ENCODE assay signal across 8 mouse cellular contexts in the genomic region with DNA sequence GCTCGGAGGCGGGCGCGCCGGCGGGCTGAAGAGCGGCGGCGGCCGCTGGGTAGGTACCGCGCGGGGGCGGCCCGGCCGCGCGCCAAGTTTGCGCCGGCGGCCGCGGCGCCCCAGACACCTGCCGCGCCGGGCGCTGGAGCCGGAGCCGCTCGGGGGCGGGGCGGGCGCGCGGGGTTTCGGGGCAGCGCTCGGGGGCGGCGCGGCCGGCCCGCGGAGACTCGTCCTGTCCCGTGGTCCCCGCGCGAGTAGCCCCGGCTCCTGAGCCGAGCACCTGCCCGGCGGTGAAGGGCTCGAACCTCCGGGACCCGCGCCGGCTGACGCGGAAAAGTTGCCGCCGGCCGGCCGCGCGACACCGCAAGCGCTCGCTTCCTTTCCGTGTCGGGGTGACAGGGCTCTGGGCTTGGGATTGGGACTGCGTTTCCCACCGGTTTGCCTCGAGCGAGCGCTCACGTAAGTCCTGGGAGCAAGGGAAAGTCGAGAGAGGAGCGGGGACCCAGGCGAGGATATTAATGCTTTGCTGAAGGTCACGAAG.
A peak's percentile ranks its signal among the peaks of the same experiment; 100 is the strongest.
DNase-seq lines count a peak whose midpoint lies in the region; ATAC-seq lines count a peak whose summit lies in the region.

No protein-coding gene starts in this region.

- H3K9ac ChIP-seq in embryonic facial prominence, embryonic 15.5 days: peak overlapping the region; percentile 51
- peak overlapping the region; percentile 61 for H3K9ac ChIP-seq in hindbrain, embryonic 15.5 days

- peaks cover 12% of the 10 kb centered on the region for H3K27me3 ChIP-seq in embryonic facial prominence, embryonic 15.5 days
- peaks cover 12% of the 10 kb centered on the region for H3K27me3 ChIP-seq in hindbrain, embryonic 15.5 days

- H3K4me3 ChIP-seq in embryonic facial prominence, embryonic 15.5 days (replicated peaks): peak overlapping the region; percentile 72
- H3K4me3 ChIP-seq in hindbrain, embryonic 15.5 days: peak overlapping the region; percentile 84

- ATAC-seq in embryonic facial prominence, embryonic 15.5 days (ENCODE audit: insufficient number of reproducible peaks, low FRiP score, low TSS enrichment, low read depth): peak; percentile 81
- no peak; the same call in 1 of the 2 replicates for ATAC-seq in hindbrain, embryonic 15.5 days (ENCODE audit: low FRiP score, low read depth)
- peak; percentile 5; the same call in 1 of the 2 replicates for ATAC-seq in megakaryocyte progenitor cell, adult 5-6 weeks (replicated peaks; ENCODE audit: poor library complexity)

- no peaks in the 10 kb centered on the region for H3K36me3 ChIP-seq in embryonic facial prominence, embryonic 15.5 days
- H3K36me3 ChIP-seq in hindbrain, embryonic 15.5 days: no peaks in the 10 kb centered on the region

- peak overlapping the region; percentile 97 for H3K4me2 ChIP-seq in embryonic facial prominence, embryonic 15.5 days (replicated peaks)
- peak overlapping the region; percentile 98 for H3K4me2 ChIP-seq in hindbrain, embryonic 15.5 days

- no peak overlapping the region for H3K27ac ChIP-seq in embryonic facial prominence, embryonic 15.5 days (replicated peaks)
- H3K27ac ChIP-seq in hindbrain, embryonic 15.5 days (replicated peaks): 0 out of 2 replicates have a peak overlapping the region, but pooled peaks have one; percentile 17

- H3K4me1 ChIP-seq in embryonic facial prominence, embryonic 15.5 days: no peaks in the 10 kb centered on the region
- H3K4me1 ChIP-seq in hindbrain, embryonic 15.5 days (replicated peaks): peaks cover 14% of the 10 kb centered on the region

- H3K9me3 ChIP-seq in embryonic facial prominence, embryonic 15.5 days (replicated peaks): no peaks in the 10 kb centered on the region
- H3K9me3 ChIP-seq in hindbrain, embryonic 15.5 days: no peaks in the 10 kb centered on the region

- WGBS in embryonic facial prominence, embryonic 15.5 days: under 1% methylated on average over 82 of the region's 82 CpGs
- WGBS in hindbrain, embryonic 15.5 days: under 1% methylated on average over 48 of the region's 82 CpGs

- DNase-seq in cerebellum, postnatal 4 days (ENCODE audit: low spot score in 2 of 2): peak; percentile 24 to 29
- DNase-seq in cerebellum, postnatal 25 days: no peak
- peak; percentile 29 to 33 for DNase-seq in thymus, adult 18-20 months
- DNase-seq in thymus, postnatal 0 days (ENCODE audit: low spot score): no peak
- DNase-seq in testis, postnatal 14 days (ENCODE audit: low spot score): peak; percentile 67

Comparison
In these comparisons a context has a peak if more than half of its experiments do, and no peak if none do; other contexts are left out.
1. DNase-seq: peak in cerebellum, postnatal 4 days (2 of 2), thymus, adult 18-20 months (2 of 2) and testis, postnatal 14 days (single experiment); none in cerebellum, postnatal 25 days (0 of 2) and thymus, postnatal 0 days (single experiment).